Mouse (Mus musculus): ENCODE results near the gene Gm2030. TPM values are rescaled to one million over a fixed set of nuclear protein-coding genes. Genes with fewer than 3 reads are reported as not detected.
"Not testable (repeated sequence)": the region's sequence is repeated elsewhere in the genome, so short reads cannot be mapped to it uniquely, and the experiment has no call there.

Gene Gm2030
- total RNA-seq (2012; rRNA removed) (not detected in 2 replicates), polyA plus RNA-seq (2012; ENCODE audit: insufficient read depth in 1 of 2, insufficient read length in 2 of 2, low read depth in 1 of 2, low replicate concordance in 2 of 2, missing spikeins in 1 of 2) (not detected)

DNA sequence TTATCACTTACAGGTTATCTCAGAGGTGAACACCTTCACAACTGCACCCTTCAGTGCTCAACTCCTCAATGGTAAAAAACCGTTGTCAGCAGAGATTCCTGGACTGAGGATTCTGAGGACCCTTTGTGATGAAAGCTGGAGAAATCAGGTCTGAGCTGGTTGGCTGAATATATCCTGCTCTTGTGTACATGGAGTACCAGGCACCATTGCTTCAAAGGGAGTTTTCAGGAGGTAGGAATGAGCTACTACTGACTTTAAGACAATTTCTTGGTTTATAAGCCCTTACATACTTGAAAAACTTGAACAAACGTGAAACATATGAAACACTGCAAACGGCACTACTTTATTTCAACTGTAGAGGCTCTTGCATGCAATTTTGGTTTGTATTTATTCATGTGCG, at the start of gene Gm2030:
Gm2030 (minus strand) TSS at position 101 of the 400 bp plus-strand sequence.
- H3K4me3 ChIP-seq (ENCODE audit: control insufficient read depth in 1 of 2, insufficient read depth in 1 of 2, low read depth in 2 of 2, low read length in 2 of 2); H3K4me1 ChIP-seq (ENCODE audit: control insufficient read depth in 1 of 2, insufficient read depth in 2 of 2, low read length in 2 of 2); H3K36me3 ChIP-seq (ENCODE audit: control insufficient read depth in 1 of 2, insufficient read depth in 2 of 2, low read length in 2 of 2); H3K9me3 ChIP-seq (replicated peaks; ENCODE audit: insufficient read depth, low read length); DNase-seq (ENCODE audit: low read depth, low spot score); H3K9ac ChIP-seq (ENCODE audit: control insufficient read depth, low read depth, low read length, poor library complexity, severe bottlenecking); H3K27me3 ChIP-seq (ENCODE audit: control insufficient read depth in 1 of 2, insufficient read depth in 2 of 2, low read length in 2 of 2); H3K79me2 ChIP-seq (ENCODE audit: control insufficient read depth, insufficient read depth, low read length, poor library complexity); H3K27ac ChIP-seq (ENCODE audit: control insufficient read depth, low read depth, low read length): not testable (repeated sequence)

Other genes with a start within 250 kb of the Gm2030 start
- not detected in 2 replicates for gene Gm2012, start 78.7 kb downstream of the Gm2030 start, total RNA-seq (2012; rRNA removed)
- not detected for gene Gm2012, start 78.7 kb downstream of the Gm2030 start, polyA plus RNA-seq (2012; ENCODE audit: insufficient read depth in 1 of 2, insufficient read length in 2 of 2, low read depth in 1 of 2, low replicate concordance in 2 of 2, missing spikeins in 1 of 2)
- gene Slx, start 235.5 kb upstream of the Gm2030 start, total RNA-seq (2012; rRNA removed): not detected in 2 replicates
- gene Slx, start 235.5 kb upstream of the Gm2030 start, polyA plus RNA-seq (2012; ENCODE audit: insufficient read depth in 1 of 2, insufficient read length in 2 of 2, low read depth in 1 of 2, low replicate concordance in 2 of 2, missing spikeins in 1 of 2): not detected

Measured in MEL (cell line).